Mouse (Mus musculus) kidney, adult 11 months (tissue): ENCODE data around the gene Foxp1.

ENCODE experiments used
- DNase-seq: peaks from one replicate; pipeline ENCODE4 v3.0.0; 2022

The Foxp1 gene

GRCm38 (mm10) chr6:99251222-99251621, 271.3 kb downstream of the Foxp1 start:
- no peak for DNase-seq

GRCm38 (mm10) chr6:99249496-99250030, 273.0 kb downstream of the Foxp1 start:
- no peak for DNase-seq

GRCm38 (mm10) chr6:99248396-99248795, 274.1 kb downstream of the Foxp1 start:
- DNase-seq, result no peak

- no peak for DNase-seq
These were observed 280.7 kb downstream of the Foxp1 start for GRCm38 (mm10) chr6:99241625-99242395.

- no peak for DNase-seq
These were observed 281.8 kb downstream of the Foxp1 start for GRCm38 (mm10) chr6:99240764-99241163.

- DNase-seq, result no peak
These were observed 286.9 kb downstream of the Foxp1 start for GRCm38 (mm10) chr6:99235588-99235987.

- no peak for DNase-seq
These were observed 289.1 kb downstream of the Foxp1 start for GRCm38 (mm10) chr6:99233411-99233810.

- DNase-seq, result no peak
These were observed 294.1 kb downstream of the Foxp1 start for GRCm38 (mm10) chr6:99228336-99228870.

- DNase-seq, result no peak
These were observed 301.4 kb downstream of the Foxp1 start for GRCm38 (mm10) chr6:99221147-99221546.

- DNase-seq, result no peak
These were observed 302.0 kb downstream of the Foxp1 start for GRCm38 (mm10) chr6:99220472-99220871.

GRCm38 (mm10) chr6:99217846-99218245, 304.7 kb downstream of the Foxp1 start:
- no peak for DNase-seq

GRCm38 (mm10) chr6:99217155-99217554, 305.4 kb downstream of the Foxp1 start:
- DNase-seq, result no peak

GRCm38 (mm10) chr6:99212461-99212860, 310.1 kb downstream of the Foxp1 start:
- DNase-seq, result no peak

GRCm38 (mm10) chr6:99211663-99212333, 310.7 kb downstream of the Foxp1 start:
- no peak for DNase-seq

- DNase-seq, result no peak
These were observed 312.4 kb downstream of the Foxp1 start for GRCm38 (mm10) chr6:99210161-99210560.

- no peak for DNase-seq
These were observed 315.2 kb downstream of the Foxp1 start for GRCm38 (mm10) chr6:99207226-99207885.

GRCm38 (mm10) chr6:99206437-99206870, 316.1 kb downstream of the Foxp1 start:
- no peak for DNase-seq

GRCm38 (mm10) chr6:99205587-99206436, 316.7 kb downstream of the Foxp1 start:
- no peak for DNase-seq

- no peak for DNase-seq
These were observed 317.5 kb downstream of the Foxp1 start for GRCm38 (mm10) chr6:99204780-99205586.

GRCm38 (mm10) chr6:99204052-99204779, 318.3 kb downstream of the Foxp1 start:
- DNase-seq, result no peak

GRCm38 (mm10) chr6:99203231-99203630, 319.3 kb downstream of the Foxp1 start:
- DNase-seq, result no peak
